Mouse (Mus musculus): ENCODE measurements around the gene Ddit4.

DNA sequence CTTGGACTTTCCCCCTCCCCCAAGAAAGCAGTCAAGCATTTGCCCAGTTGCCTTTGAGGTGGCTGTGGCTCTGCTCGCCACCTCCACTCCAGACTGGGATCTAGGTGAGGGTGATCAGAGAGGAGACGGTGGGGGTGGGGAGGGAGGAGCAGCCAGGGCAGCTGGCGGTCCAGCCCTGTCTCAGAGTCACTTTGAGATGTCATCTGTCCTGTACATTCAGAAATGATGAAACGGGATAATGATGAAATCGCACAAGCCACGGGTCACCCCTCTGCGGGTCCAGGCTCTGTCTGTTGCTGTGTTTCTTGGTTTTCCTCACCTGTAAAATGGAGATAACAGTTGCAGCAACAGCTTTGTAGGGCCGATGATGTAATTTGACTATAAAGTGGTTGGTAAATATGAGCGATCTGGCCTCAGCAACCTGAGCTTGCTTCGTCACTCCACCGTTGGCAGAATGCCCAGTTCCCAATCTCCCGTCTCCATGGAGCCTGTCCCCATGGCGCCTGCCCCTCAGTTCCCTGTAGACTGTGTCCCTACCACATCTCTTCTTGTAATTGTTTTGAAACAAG is 8.1 kb downstream of the Ddit4 start:
- TF ChIP-seq GABPA (IDR thresholded peaks at IDR 0.05; ENCODE audit: insufficient replicate concordance, low read depth, low read length) (no peak), NELFE (IDR thresholded peaks at IDR 0.05; ENCODE audit: low read depth, low read length) (no peak), CTCF (conservative IDR thresholded peaks at IDR 0.05 in 1 of 2, IDR thresholded peaks at IDR 0.05 in 1 of 2; ENCODE audit: low read depth in 2 of 2, low read length in 2 of 2) (no peak), MAX (IDR thresholded peaks at IDR 0.05; ENCODE audit: low read length) (no peak), IRF4 (IDR thresholded peaks at IDR 0.05; ENCODE audit: low read depth, low read length) (no peak), EP300 (IDR thresholded peaks at IDR 0.05; ENCODE audit: low read length) (no peak), ETS1 (conservative IDR thresholded peaks at IDR 0.05; ENCODE audit: low read depth, low read length) (no peak), CHD1 (IDR thresholded peaks at IDR 0.05; ENCODE audit: low read depth, low read length) (no peak), HCFC1 (IDR thresholded peaks at IDR 0.05; ENCODE audit: low read depth, low read length) (no peak), BHLHE40 (IDR thresholded peaks at IDR 0.05; ENCODE audit: low read depth, low read length) (no peak)
